Mouse (Mus musculus): ENCODE measurements around the gene Clec4d. TPM values are rescaled to one million over a fixed set of nuclear protein-coding genes. Genes with fewer than 3 reads are reported as not detected.
"Not testable (repeated sequence)": the region's sequence is repeated elsewhere in the genome, so short reads cannot be mapped to it uniquely, and the experiment has no call there.

The Clec4d gene
- total and polyA plus RNA-seq, 3 experiments: 0.91 to 28.7 (median 12.6) TPM

GRCm38 (mm10) chr6:123296687-123297086 is 34.8 kb downstream of the Clec4d start:
- no peak overlapping the region for H3K4me3 ChIP-seq (ENCODE audit: low read depth, low read length)

DNA sequence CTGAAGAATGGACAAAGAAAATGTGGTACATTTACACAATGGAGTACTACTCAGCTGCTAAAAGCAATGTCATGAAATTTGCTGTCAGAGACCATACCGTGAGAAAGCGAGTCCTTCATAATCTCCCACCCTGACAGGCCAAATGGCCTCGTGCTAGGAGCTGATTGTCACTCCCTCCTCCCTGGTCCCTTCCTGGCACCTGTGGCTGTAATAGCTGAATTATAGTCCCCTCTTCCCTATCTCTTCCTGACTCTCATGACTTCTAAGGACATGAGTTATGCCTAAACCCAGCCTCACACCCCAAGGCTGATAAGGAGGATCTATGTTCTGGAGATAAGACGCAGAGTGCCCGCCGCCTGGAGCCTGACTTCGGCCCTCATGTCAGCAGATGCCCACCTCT is 44.4 kb downstream of the Clec4d start:
- H3K27me3 ChIP-seq (ENCODE audit: insufficient read depth, low read length); H3K9me3 ChIP-seq (replicated peaks); DNase-seq (ENCODE audit: low spot score); H3K36me3 ChIP-seq (replicated peaks); H3K4me3 ChIP-seq (ENCODE audit: low read depth, low read length): not testable (repeated sequence)
- peak; percentile 81 for ATAC-seq (ENCODE audit: extremely low read depth, insufficient number of reproducible peaks, low FRiP score, poor library complexity, severe bottlenecking)
- H3K4me1 ChIP-seq (ENCODE audit: insufficient read depth, low read depth, low read length): peaks cover 33% of the 10 kb centered on the region

More at GRCm38 (mm10) chr6:123296687-123297086, 34.8 kb downstream of the Clec4d start:
- no peak for ATAC-seq (ENCODE audit: extremely low read depth, insufficient number of reproducible peaks, low FRiP score, poor library complexity, severe bottlenecking)
- Histone ChIP-seq H3K9me3 (replicated peaks) (no peaks in the 10 kb centered on the region), H3K27me3 (ENCODE audit: insufficient read depth, low read length) (no peaks in the 10 kb centered on the region), H3K36me3 (replicated peaks) (no peaks in the 10 kb centered on the region), H3K4me1 (ENCODE audit: insufficient read depth, low read depth, low read length) (peaks cover 38% of the 10 kb centered on the region)
- TF ChIP-seq POLR2AphosphoS5 (IDR thresholded peaks at IDR 0.05; ENCODE audit: insufficient replicate concordance, low read depth, low read length) (no peak), GATA2 (IDR thresholded peaks at IDR 0.05; ENCODE audit: borderline replicate concordance, low read depth, low read length) (no peak), CTCF (IDR thresholded peaks at IDR 0.05; ENCODE audit: low read depth, low read length) (no peak), TAL1 (conservative IDR thresholded peaks at IDR 0.05; ENCODE audit: low read depth, low read length) (no peak), GATA1 (IDR thresholded peaks at IDR 0.05; ENCODE audit: borderline replicate concordance, low read length) (no peak)
- DNase-seq (ENCODE audit: low spot score): no peak

- no peak for DNase-seq (ENCODE audit: low spot score)
- TF ChIP-seq GATA2 (IDR thresholded peaks at IDR 0.05; ENCODE audit: borderline replicate concordance, low read depth, low read length) (no peak), POLR2AphosphoS5 (IDR thresholded peaks at IDR 0.05; ENCODE audit: insufficient replicate concordance, low read depth, low read length) (no peak), GATA1 (IDR thresholded peaks at IDR 0.05; ENCODE audit: borderline replicate concordance, low read length) (no peak), CTCF (IDR thresholded peaks at IDR 0.05; ENCODE audit: low read depth, low read length) (no peak), TAL1 (conservative IDR thresholded peaks at IDR 0.05; ENCODE audit: low read depth, low read length) (no peak)
- Histone ChIP-seq H3K36me3 (replicated peaks) (no peaks in the 10 kb centered on the region), H3K27me3 (ENCODE audit: insufficient read depth, low read length) (no peaks in the 10 kb centered on the region), H3K9me3 (replicated peaks) (no peaks in the 10 kb centered on the region), H3K4me1 (ENCODE audit: insufficient read depth, low read depth, low read length) (peaks cover 23% of the 10 kb centered on the region), H3K4me3 (ENCODE audit: low read depth, low read length) (no peak within 1 kb of the TSS)
- ATAC-seq (ENCODE audit: extremely low read depth, insufficient number of reproducible peaks, low FRiP score, poor library complexity, severe bottlenecking): no peak
These were observed 46.1 kb downstream of the Clec4d start, which contains the start of gene Vmn2r19 for GRCm38 (mm10) chr6:123308033-123308432. TSS of gene Vmn2r19 (plus strand) at chr6:123308333.

Other genes starting within 250 kb of the Clec4d start
- not detected in 2 replicates for gene Clec4b1, start 212.1 kb upstream of the Clec4d start, total RNA-seq (2014; fragmentation: Nextera tagmentation)
- gene Clec4b1, start 212.1 kb upstream of the Clec4d start, total RNA-seq (2017): not detected in 2 replicates
- not detected in 2 replicates for gene Clec4b1, start 212.1 kb upstream of the Clec4d start, polyA plus RNA-seq (2012)
- 1.9 TPM in 1 of 2 replicates, not detected in the other for gene Clec4a2, start 155.7 kb upstream of the Clec4d start, total RNA-seq (2014; fragmentation: Nextera tagmentation)
- 0.41 and 0.60 TPM in 2 replicates for gene Clec4a2, start 155.7 kb upstream of the Clec4d start, total RNA-seq (2017)
- gene Clec4a2, start 155.7 kb upstream of the Clec4d start, polyA plus RNA-seq (2012): 0.22 TPM in 1 of 2 replicates, not detected in the other
- gene Clec4b2, start 89.2 kb upstream of the Clec4d start, total RNA-seq (2014; fragmentation: Nextera tagmentation): not detected in 2 replicates
- not detected in 2 replicates for gene Clec4b2, start 89.2 kb upstream of the Clec4d start, total RNA-seq (2017)
- gene Clec4b2, start 89.2 kb upstream of the Clec4d start, polyA plus RNA-seq (2012): not detected in 2 replicates
- gene Clec4n, start 32.3 kb upstream of the Clec4d start, total RNA-seq (2014; fragmentation: Nextera tagmentation): not detected in 2 replicates
- gene Clec4n, start 32.3 kb upstream of the Clec4d start, total RNA-seq (2017): 1.5 and 3.5 TPM in 2 replicates
- not detected in 2 replicates for gene Clec4n, start 32.3 kb upstream of the Clec4d start, polyA plus RNA-seq (2012)
- gene Clec4e, start 27.8 kb downstream of the Clec4d start, total RNA-seq (2014; fragmentation: Nextera tagmentation): 20.8 and 24.5 TPM in 2 replicates
- gene Clec4e, start 27.8 kb downstream of the Clec4d start, total RNA-seq (2017): 13.6 and 14.9 TPM in 2 replicates
- gene Clec4e, start 27.8 kb downstream of the Clec4d start, polyA plus RNA-seq (2012): 0.20 and 0.29 TPM in 2 replicates
- gene Vmn2r19, start 46.2 kb downstream of the Clec4d start, total RNA-seq (2014; fragmentation: Nextera tagmentation): not detected in 2 replicates
- gene Vmn2r19, start 46.2 kb downstream of the Clec4d start, total RNA-seq (2017): not detected in 2 replicates
- not detected in 2 replicates for gene Vmn2r19, start 46.2 kb downstream of the Clec4d start, polyA plus RNA-seq (2012)
- 0.15 and 0.19 TPM in 2 replicates for gene Vmn2r20, start 156.0 kb downstream of the Clec4d start, total RNA-seq (2014; fragmentation: Nextera tagmentation)
- under 0.01 and 0.05 TPM in 2 replicates for gene Vmn2r20, start 156.0 kb downstream of the Clec4d start, total RNA-seq (2017)
- not detected in 2 replicates for gene Vmn2r20, start 156.0 kb downstream of the Clec4d start, polyA plus RNA-seq (2012)